Mouse (Mus musculus) T-helper 17 cell (primary cell): ENCODE measurements around the gene Npc2.

Experiments
- in situ Hi-C, 2 experiments: fragments of 300-600 bp; cut with MboI, MseI; formaldehyde crosslinking; loops; 1 replicate in 1 of 2; 2 replicates in 1 of 2; pipeline ENCODE4 v1.15.1; 2025; ENCODE audit warnings: high pct_unique_total_duplicates in 2 of 2

The Npc2 gene

GRCm38 (mm10) chr12:84772726-84773441 lies at the start of gene Npc2, which contains the start of gene Isca2:
Gene Npc2, minus strand, starts transcription at chr12:84773152.
Gene Isca2, plus strand, starts transcription at chr12:84773251.
- in situ Hi-C loops, result loop anchor here in 1 of 2 experiments (10.0 kb wide), 2 partner anchors 452 to 822 kb away; partner anchors contain the start of gene Jdp2

GRCm38 (mm10) chr12:84819236-84820168 lies 46.5 kb upstream of the Npc2 start:
- in situ Hi-C loops, result no loop called here

- in situ Hi-C loops, result no loop called here
These were observed 45.5 kb upstream of the Npc2 start for GRCm38 (mm10) chr12:84818496-84818895.

GRCm38 (mm10) chr12:84814663-84815325 lies 41.8 kb upstream of the Npc2 start:
- in situ Hi-C loops, result no loop called here

GRCm38 (mm10) chr12:84813773-84814172 lies 40.8 kb upstream of the Npc2 start:
- in situ Hi-C loops, result no loop called here

- in situ Hi-C loops, result no loop called here
These were observed 39.1 kb upstream of the Npc2 start for GRCm38 (mm10) chr12:84812004-84812403.

GRCm38 (mm10) chr12:84811510-84811909 lies 38.6 kb upstream of the Npc2 start:
- in situ Hi-C loops, result no loop called here

- in situ Hi-C loops, result no loop called here
These were observed 37.9 kb upstream of the Npc2 start for GRCm38 (mm10) chr12:84810810-84811209.

- in situ Hi-C loops, result no loop called here
These were observed 36.1 kb upstream of the Npc2 start for GRCm38 (mm10) chr12:84809033-84809432.

- in situ Hi-C loops, result no loop called here
These were observed 34.4 kb upstream of the Npc2 start for GRCm38 (mm10) chr12:84807351-84807750.

- in situ Hi-C loops, result no loop called here
These were observed 33.8 kb upstream of the Npc2 start for GRCm38 (mm10) chr12:84806726-84807125.

GRCm38 (mm10) chr12:84806010-84806409 lies 33.1 kb upstream of the Npc2 start:
- in situ Hi-C loops, result no loop called here

- in situ Hi-C loops, result no loop called here
These were observed 32.4 kb upstream of the Npc2 start for GRCm38 (mm10) chr12:84805228-84805842.

GRCm38 (mm10) chr12:84802625-84803024 lies 29.7 kb upstream of the Npc2 start:
- in situ Hi-C loops, result no loop called here

GRCm38 (mm10) chr12:84801532-84802110 lies 28.7 kb upstream of the Npc2 start:
- in situ Hi-C loops, result no loop called here

- in situ Hi-C loops, result no loop called here
These were observed 27.5 kb upstream of the Npc2 start for GRCm38 (mm10) chr12:84800419-84800818.

GRCm38 (mm10) chr12:84799086-84799485 lies 26.1 kb upstream of the Npc2 start:
- in situ Hi-C loops, result no loop called here

- in situ Hi-C loops, result no loop called here
These were observed 21.7 kb upstream of the Npc2 start for GRCm38 (mm10) chr12:84794647-84795046.

GRCm38 (mm10) chr12:84792629-84793028 lies 19.7 kb upstream of the Npc2 start:
- in situ Hi-C loops, result no loop called here

- in situ Hi-C loops, result no loop called here
These were observed 17.9 kb upstream of the Npc2 start for GRCm38 (mm10) chr12:84790853-84791252.

- in situ Hi-C loops, result loop anchor here in 1 of 2 experiments (5.0 kb wide), 1 partner anchor 91 kb away; the partner anchor contains the start of gene Ltbp2
These were observed 13.1 kb upstream of the Npc2 start for GRCm38 (mm10) chr12:84786091-84786490.
